Mouse (Mus musculus) thymus, postnatal 10 days (tissue): ENCODE measurements around the gene Krtap9-3.
"Not testable (repeated sequence)": the region's sequence is repeated elsewhere in the genome, so short reads cannot be mapped to it uniquely, and the experiment has no call there.

Source experiments
- DNase-seq, 2 experiments: peaks; one replicate each; pipeline ENCODE4 v3.0.0; 2021; ENCODE audit warnings: low spot score in 2 of 2

Gene Krtap9-3

DNA sequence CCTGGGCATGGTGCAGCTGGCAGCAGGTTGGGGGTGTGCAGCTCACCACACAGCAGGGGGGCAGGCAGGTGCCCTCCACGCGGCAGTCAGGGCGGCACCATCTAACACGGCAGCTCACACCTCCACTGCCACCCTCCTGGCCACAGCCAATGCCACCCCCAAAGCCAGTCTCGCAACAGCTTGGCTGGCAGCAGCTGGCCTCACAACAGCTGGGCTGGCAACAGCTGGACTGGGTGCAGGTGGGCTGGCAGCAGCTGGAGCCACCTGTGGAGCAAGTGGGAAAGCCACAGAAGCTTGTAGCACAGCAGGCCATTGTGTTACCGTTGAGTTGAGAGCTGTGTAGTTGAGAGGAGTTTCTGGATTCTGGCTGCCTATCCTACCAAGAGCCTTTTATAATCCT lies at the start of gene Krtap9-3:
Gene Krtap9-3, minus strand, starts transcription at position 364 of the 400 bp plus-strand sequence.
- not testable (repeated sequence) for DNase-seq

DNA sequence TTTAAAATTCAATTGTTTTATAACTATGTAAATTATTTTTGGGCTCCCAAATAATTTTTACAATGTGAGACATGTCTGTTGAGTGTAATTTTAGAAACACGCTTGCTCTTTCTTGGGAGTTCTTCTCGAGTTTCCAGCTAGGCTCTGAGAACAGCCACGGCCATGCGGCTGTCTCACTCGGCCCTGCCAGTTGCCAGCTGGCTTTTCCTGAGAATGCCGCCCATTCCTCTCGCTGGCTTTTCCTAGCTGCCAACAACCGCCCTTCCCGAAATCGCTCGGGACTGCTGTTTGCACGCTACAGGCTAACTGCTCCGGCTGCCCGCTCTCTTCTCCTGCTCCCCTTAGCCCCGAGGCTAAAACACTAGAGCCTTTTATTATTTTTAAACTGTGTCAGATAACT lies 48.5 kb upstream of the Krtap9-3 start:
- DNase-seq = no peak

DNA sequence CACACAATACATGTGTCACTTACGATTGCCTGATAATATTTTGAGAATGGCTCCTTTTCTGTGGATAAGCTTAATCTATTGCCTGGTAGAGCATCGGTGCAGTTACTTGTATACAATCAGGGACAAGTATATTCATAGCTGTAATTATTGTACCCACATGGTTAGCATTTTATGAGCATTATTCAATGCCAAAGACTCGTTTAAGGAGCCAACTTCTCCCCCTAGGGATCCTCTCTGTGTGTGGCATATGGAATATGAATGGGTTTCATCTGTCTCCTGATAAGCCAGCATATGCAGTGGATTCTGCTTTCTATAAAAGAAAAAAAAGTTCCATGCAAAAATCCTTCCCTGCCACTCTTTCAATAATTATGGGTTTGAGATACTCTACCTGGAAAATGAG lies 46.4 kb upstream of the Krtap9-3 start:
- DNase-seq = no peak

DNA sequence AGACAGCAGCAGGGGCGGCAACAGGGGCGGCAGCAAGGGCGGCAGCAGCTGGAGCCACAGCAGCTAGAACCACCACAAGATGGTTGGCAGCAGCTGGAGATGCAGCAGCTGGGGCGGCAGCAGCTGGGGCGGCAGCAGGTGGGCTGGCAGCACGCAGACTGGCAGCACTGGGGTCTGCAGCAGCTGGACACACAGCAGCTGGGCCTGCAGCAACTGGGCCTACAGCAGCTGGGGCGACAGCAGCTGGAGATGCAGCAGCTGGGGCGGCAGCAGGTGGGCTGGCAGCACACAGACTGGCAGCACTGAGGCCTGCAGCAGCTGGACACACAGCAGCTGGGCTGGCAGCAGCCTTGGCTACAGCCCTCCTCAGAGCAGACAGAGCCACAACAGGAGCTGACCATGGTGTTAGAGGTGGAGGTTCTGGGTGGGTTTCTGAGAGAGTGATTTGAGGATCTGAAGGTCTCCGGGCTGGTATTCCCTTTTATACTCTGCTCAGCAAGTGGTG lies 45.8 kb upstream of the Krtap9-3 start, which contains the start of gene Krtap4-7:
Gene Krtap4-7, minus strand, starts transcription at position 455 of the 505 bp plus-strand sequence.
- DNase-seq = not testable (repeated sequence)

DNA sequence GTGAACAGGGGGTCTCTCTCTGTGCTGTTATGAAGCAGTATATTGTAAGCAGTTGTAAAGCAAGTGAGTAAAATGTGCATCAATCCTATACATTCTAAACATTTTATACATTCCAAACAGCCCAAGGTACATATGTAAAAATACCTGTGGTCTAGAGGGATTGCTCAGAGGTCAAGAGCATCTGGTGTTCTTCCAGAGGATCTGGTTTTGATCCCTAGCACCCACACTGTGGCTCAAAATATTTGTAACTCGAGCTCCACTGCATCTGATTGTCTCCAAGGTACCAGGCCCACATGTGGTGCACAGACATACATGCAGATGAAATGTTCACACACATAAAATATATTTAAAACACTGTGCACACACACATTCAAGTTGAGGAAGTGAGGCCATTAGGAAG lies 43.0 kb upstream of the Krtap9-3 start:
- no peak for DNase-seq

DNA sequence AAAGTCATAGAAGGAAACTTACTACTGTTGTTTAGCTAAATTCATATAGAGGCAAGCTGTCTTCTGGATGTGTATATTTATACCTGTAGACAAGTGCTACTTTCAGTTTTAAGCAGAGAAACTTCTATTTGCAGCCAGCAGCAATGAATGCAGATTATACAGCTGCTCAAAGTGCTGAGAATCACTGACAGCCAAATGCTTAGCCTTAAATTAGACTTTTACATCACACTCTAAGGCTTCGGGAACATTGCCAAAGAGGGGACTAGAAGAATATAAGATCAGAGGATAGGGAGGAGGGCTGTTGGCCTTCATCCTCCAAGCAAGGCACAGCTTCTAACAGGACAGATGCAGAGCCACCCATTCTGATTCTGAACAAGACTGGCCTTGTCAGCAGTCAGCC lies 39.2 kb upstream of the Krtap9-3 start:
- DNase-seq = no peak

DNA sequence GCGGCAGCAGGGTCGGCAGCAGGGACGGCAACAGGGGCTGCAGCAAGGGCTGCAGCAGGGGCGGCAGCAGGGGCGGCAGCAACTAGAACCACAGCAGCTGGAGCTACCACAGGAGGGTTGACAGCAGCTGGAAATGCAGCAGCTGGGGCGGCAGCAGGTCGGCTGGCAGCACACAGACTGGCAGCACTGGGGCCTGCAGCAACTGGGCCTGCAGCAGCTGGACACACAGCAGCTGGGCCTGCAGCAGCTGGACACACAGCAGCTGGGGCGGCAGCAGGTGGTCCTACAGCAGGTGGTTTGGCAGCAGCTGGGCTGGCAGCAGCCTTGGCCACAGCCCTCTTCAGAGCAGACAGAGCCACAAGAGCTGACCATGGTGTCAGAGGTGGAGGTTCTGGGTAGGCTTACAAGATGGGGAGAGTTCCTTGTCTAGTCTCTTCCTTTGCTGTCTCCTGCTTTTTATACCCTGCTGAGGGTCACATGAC lies 36.8 kb upstream of the Krtap9-3 start, which contains the start of gene Krtap4-2:
Gene Krtap4-2, minus strand, starts transcription at position 432 of the 482 bp plus-strand sequence.
- DNase-seq = no peak

DNA sequence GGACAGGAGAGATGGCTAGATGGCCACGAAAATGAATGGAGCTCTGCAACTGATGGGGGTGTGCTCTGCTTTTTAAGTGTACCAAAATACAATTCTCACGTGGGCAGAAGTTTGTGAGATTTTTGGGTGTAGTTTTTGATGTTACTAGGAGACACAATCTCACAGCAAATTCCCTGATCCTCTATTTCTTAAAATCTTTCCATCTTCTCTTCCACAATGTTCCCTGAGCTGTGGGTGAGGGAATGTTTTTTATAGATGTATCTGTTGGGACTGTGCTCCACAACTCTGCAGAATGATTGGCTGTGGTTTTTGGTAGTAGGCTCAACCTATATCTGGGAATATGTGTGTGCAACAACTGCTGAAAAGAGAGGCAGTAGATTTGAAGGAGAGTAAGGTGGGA lies 35.4 kb upstream of the Krtap9-3 start:
- no peak for DNase-seq

DNA sequence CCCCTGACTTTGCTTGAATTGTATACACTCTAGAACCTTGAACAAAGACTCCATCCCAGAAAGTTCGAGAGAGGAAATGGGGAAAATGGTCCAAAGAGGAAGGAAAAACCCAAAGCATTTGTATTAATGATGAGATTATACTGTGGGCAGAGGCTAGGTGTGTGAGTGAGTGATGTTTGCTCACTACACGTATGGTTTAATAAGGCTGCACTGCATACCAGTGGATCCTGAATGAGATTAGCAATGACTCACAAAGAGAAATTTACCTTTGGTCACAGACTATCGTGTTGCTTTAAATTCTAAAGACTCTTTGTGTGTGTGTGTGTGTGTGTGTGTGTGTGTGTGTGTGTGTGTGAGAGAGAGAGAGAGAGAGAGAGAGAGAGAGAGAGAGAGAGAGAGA lies 33.0 kb upstream of the Krtap9-3 start:
- no peak for DNase-seq

DNA sequence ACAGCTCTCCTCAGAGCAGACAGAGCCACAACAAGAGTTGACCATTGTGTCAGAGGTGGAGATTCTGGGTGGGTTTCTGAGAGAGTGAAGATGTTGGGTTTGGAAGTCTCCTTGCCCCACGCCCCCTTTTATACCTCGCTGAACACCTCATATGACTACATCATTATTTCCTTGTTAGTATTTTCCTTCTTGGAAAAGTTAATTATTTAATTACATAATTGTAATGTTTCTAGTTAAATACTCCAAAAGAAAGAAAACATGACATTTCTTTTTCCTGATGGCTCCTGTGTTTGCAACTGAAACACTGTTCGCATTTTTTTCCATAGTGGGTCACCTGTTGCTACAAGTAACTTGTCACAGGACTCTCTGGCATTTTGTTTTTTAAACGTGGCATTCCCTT lies 30.2 kb upstream of the Krtap9-3 start, which contains the start of gene Krtap4-1:
Gene Krtap4-1, minus strand, starts transcription at position 101 of the 400 bp plus-strand sequence.
- no peak for DNase-seq

DNA sequence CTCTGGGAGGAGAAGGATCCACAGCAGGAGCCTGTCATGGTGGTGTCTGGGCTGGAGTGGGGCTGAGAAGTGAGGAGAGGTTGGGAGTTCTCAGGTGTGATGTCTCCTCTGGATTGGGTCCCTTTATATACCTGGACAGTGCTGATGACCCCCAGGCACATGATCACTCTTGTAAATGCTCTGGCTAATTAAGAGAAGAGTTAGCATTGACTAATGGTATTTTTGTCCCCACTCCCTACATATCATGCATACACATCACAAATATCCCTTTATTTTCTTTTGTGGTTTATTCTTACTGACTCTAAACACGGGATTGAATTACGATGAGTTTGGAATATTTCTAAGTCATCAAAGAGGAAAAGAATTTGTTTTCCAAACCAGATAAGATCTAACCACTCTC lies 22.4 kb upstream of the Krtap9-3 start, which contains the start of gene Gm11562:
Gene Gm11562, minus strand, starts transcription at position 101 of the 400 bp plus-strand sequence.
- no peak for DNase-seq

DNA sequence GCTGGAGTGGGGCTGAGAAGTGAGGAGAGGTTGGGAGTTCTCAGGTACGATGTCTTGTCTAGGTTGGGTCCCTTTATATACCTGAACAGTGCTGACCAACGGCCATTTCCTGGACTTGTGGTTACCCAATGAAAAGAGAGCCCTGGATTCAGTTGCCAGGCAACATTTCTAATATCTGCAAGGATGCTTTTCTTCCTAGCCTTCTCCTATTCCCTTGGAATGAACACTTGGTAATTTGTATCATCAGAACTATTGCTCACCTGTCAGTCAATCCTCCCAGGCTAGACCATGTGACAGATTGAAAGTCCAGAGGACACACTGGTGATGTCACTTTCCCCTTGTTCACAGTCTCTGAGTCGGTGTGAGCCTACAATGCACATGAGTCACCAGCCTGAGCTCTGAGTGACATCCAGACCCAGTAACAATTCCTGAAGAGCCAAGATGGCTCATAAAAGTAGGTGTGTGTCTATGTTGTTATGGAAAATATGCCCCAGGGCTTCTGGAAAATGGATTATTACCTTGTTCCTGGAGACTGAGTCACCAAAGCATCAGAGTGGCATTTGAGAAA lies 17.0 kb upstream of the Krtap9-3 start, which contains the start of gene Krtap2-4:
Gene Krtap2-4, minus strand, starts transcription at position 51 of the 568 bp plus-strand sequence.
- no peak for DNase-seq

DNA sequence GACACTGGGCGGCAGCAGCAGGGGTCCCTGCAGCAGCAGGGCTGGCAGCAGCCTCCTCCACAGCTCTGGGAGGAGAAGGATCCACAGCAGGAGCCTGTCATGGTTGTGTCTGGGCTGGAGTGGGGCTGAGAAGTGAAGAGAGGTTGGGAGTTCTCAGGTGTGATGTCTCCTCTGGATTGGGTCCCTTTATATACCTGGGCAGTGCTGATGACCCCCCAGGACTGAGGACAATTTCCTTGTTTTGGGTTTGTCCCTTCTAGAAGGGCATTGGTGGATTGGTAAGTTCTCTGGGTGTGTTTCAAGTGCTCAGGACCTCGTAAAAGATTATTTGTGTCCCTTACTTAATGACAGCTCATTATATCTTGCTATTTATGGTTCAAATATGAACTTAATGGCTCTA lies 12.2 kb upstream of the Krtap9-3 start, which contains the start of gene Gm11937:
Gene Gm11937, minus strand, starts transcription at position 101 of the 400 bp plus-strand sequence.
- DNase-seq = not testable (repeated sequence)

DNA sequence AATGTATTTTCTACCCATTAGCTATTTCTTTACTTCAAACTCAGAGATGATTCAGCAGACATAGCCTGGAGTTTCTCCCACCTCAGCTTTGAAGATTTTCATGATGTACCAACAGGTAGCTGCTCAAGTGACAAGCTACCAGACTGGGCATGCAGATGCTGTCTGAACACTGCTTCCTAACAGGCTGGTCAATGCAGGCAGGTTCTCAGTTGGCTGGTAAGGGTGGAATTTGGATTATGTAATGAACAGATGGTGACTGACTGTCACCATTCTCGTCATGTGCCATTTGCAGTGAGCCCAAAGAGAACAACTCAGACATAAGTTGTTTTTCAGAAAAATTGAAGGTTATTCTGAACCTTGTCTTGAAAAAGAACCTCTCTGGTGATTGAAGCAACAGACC lies 11.2 kb upstream of the Krtap9-3 start:
- DNase-seq = no peak

DNA sequence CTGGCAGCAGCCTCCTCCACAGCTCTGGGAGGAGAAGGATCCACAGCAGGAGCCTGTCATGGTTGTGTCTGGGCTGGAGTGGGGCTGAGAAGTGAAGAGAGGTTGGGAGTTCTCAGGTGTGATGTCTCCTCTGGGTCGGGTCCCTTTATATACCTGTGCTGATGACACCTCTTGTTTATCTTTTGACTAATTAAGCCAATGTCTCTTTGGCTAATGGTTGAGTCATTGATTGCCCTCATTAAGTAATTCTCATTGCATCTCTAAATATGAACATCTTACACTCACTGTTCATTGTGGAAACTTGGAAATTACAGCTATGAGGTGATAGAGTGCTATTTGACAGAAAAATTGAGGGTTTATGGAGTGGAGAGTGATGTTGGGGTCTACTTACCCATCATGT lies 5.3 kb upstream of the Krtap9-3 start, which contains the start of gene Gm11938:
Gene Gm11938, minus strand, starts transcription at position 101 of the 400 bp plus-strand sequence.
- DNase-seq = not testable (repeated sequence)

DNA sequence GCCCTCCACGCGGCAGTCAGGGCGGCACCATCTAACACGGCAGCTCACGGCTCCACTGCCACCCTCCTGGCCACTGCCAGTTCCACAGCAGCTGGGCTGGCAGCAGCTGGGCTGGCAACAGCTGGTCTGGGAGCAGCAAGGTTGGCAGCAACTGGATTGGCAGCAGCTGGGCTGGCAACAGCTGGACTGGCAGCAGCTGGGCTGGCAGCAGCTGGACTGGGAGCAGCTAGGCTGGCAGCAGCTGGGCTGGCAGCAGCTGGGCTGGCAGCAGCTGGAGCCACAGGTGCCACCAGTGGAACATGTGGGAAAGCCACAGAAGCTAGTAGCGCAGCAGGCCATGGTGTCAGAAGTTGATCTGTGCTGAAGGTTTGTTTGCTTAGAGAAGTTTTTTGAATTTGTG lies 6.9 kb downstream of the Krtap9-3 start, which contains the start of gene Krtap1-3:
Gene Krtap1-3, minus strand, starts transcription at position 359 of the 400 bp plus-strand sequence.
- no peak for DNase-seq

DNA sequence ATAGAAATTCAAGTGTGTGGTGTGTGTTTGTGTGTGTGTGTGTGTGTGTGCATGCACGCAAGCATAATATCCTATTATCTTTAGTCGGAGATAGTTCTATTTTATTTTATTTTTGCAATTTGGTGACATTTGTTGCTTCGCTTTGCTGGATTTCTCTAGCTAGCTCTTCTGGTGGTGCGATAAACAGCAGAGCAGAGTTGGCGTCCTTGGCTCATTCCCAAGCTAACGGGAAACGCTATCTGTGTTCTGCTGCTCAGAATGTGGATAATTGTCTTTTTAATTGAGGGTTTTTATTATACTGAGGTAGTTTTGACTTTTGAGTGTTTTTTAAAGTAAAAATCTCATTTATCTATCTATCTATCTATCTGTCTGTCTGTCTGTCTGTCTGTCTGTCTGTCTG lies 12.8 kb downstream of the Krtap9-3 start:
- no peak for DNase-seq

DNA sequence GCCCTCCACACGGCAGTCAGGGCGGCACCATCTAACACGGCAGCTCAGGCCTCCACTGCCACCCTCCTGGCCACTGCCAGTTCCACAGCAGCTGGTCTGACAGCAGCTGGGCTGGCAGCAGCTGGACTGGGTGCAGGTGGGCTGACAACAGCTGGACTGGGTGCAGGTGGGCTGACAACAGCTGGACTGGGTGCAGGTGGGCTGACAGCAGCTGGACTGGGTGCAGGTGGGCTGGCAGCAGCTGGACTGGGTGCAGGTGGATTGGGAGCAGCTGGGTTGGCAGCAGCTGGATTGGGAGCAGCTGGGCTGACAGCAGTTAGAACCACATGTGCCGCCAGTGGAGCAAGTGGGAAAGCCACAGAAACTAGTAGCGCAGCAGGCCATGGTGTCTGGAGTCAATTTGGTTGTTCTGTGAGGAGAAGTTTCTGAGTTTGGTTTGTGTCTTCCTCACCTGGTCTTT lies 14.6 kb downstream of the Krtap9-3 start, which contains the start of gene Krtap1-4:
Gene Krtap1-4, minus strand, starts transcription at position 410 of the 460 bp plus-strand sequence.
- DNase-seq = no peak

DNA sequence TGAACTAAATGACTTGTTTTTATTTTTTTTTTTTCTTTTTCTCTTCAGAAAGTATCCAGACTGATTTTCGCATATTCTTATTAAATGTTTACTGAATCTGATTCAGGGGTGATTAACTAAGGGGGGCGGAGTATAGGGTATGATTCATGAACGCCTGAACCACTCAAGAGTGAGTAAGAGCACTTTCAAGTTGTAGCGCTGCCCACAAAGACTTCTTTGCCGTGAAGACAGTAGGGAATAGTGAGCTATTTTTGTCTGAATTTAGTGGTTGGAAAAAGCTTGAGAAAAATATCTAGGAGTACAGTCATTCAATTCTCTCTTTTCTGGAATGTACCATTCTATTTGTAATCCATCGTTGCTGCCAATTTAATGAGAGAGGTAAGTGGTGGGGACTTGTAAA lies 16.3 kb downstream of the Krtap9-3 start:
- no peak for DNase-seq

DNA sequence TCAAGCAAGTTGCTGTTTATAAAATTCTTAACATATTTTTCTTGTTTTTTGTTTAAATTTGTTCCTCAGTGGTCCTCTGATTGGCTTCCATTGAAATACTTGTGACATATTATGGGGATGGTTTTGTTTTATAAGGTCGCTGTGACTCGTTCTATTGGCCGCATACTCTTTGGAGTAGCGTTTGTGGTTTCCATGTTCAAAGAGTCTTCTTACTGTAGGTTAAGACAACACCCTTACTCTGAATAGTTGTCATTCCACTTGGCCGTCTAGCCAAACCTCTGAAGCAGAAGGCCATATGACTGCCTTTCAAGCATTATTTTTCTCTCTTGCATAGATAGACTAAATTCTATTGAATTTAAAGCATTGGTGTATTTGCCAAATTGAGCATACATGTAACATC lies 16.9 kb downstream of the Krtap9-3 start:
- DNase-seq = no peak

DNA sequence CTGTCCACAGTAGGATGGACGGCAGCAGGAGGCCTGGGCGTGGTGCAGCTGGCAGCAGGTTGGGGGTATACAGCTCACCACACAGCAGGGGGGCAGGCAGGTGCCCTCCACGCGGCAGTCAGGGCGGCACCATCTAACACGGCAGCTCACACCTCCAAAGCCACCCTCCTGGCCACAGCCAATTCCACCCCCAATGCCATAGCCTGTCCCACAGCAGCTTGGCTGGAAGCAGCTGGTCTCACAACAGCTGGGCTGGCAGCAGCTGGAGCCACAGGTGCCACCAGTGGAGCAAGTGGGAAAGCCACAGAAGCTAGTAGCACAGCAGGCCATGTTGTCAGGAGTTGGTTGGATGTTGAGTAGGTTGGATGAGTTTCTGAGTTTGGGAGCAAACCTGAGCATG lies 17.3 kb downstream of the Krtap9-3 start, which contains the start of gene Krtap1-5:
Gene Krtap1-5, minus strand, starts transcription at position 381 of the 400 bp plus-strand sequence.
- no peak for DNase-seq

DNA sequence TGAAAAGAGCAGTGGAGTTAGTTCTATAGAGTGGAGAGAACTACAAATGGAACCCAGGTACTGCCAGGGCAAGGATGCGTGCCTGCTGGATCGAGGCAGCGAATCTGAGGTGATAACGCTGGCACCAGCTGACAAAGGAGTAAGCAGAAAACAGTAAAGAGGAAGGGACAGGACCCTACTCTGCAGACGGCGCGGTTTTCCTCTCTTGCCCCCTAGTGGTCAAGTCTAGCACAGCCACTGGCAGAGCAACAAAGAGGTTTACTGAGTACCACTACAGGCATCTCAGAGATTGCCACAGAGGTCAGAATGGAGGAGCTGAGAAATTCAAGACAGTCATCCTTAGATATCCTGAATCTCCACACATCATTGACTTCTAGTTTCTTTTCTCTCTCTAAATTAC lies 23.8 kb downstream of the Krtap9-3 start:
- DNase-seq = peak; percentile 23 to 65

DNA sequence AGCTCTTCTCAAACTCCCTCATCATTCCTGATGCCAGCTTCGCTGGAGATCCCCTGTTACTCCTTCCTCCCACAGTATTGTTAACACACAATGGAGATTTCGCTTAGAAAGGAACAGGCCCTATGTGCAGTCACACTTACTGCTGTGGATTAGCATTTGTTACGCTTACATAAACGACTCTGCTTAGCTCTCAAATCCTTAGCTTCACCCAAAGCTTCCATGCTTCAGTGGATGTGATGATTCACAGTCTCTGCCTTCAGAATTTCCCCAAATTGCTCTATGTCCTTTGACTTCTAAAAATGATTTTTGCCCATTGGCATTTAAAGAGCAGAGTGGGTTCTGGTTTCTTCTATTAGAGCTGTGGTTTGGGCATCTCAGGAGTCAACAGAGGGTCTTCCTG lies 24.7 kb downstream of the Krtap9-3 start:
- no peak for DNase-seq
